Mouse (Mus musculus): Measurements from ENCODE around the gene Timm50. TPM values are rescaled to one million over a fixed set of nuclear protein-coding genes. Genes with fewer than 3 reads are reported as not detected.

Timm50 gene
- polyA plus RNA-seq, 1 experiment from 2014 or later = 189 TPM

DNA sequence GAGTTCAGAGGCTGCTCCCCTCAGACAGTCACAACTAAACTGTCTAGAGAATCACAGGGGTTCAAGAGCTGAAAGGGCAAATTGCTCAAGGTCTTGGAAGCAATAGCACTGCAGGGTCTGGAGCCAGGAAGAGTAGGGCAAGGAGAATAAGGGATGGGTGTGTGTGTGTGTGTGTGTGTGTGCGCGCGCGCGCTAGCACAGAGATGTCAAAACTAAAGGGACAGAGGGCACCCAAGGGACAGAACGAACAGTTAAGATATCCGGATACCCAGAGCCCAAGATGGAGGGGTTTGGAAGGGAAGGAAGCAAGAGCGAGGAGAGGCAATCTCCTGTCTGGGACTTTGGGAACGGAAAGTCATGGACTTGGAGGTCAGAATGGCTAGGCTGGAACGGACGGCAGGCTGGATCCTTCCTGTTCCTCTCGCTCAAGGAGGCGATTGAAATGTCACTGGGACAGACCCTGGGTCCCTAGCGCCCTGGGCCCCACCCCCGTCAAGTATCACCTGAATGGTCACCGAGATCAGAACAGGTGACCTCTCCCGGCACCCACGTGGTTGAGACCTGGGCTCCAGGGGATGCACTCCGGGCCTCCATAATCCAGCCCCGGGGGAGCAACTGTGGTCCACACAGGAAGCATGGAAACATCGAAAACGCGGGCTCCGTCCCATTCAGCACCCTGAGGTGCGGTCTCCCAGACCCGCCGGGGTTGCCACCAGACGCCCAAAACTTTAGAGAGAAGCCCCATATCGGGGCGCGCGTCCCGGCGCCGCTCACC, 534 bp downstream of the Timm50 start:
- Histone ChIP-seq H3K36me3 (peaks cover 66% of the 10 kb centered on the region), H3K27ac (peak overlapping the region; percentile 94), H3K27me3 (ENCODE audit: insufficient read depth, poor library complexity, severe bottlenecking) (no peaks in the 10 kb centered on the region), H3K4me3 (peak overlapping the region; percentile 99), H3K9me3 (no peaks in the 10 kb centered on the region), H3K4me1 (peaks cover 11% of the 10 kb centered on the region)
- 8% methylated on average over 35 of the region's 35 CpGs for WGBS
- no peak for DNase-seq (ENCODE audit: low spot score)

GRCm38 (mm10) chr7:28309737-28310136, 2.1 kb downstream of the Timm50 start:
- Histone ChIP-seq H3K27me3 (ENCODE audit: insufficient read depth, poor library complexity, severe bottlenecking) (no peaks in the 10 kb centered on the region), H3K4me3 (no peak overlapping the region), H3K4me1 (peaks cover 11% of the 10 kb centered on the region), H3K27ac (no peak overlapping the region), H3K9me3 (no peaks in the 10 kb centered on the region), H3K36me3 (peaks cover 66% of the 10 kb centered on the region)
- WGBS = 65% methylated on average over 9 of the region's 9 CpGs
- DNase-seq (ENCODE audit: low spot score) = no peak

- H3K27ac ChIP-seq = no peak overlapping the region
- H3K27me3 ChIP-seq (ENCODE audit: insufficient read depth, poor library complexity, severe bottlenecking) = peaks cover 28% of the 10 kb centered on the region
- peaks cover 61% of the 10 kb centered on the region for H3K36me3 ChIP-seq
- H3K9me3 ChIP-seq = no peaks in the 10 kb centered on the region
- peaks cover 24% of the 10 kb centered on the region for H3K4me1 ChIP-seq
- no peak overlapping the region for H3K4me3 ChIP-seq
- DNase-seq (ENCODE audit: low spot score) = no peak
- 87% methylated on average over 8 of the region's 8 CpGs for WGBS
Observed at GRCm38 (mm10) chr7:28306216-28306615, 5.7 kb downstream of the Timm50 start.

- H3K9me3 ChIP-seq = no peaks in the 10 kb centered on the region
Observed at GRCm38 (mm10) chr7:28305641-28306040, 6.2 kb downstream of the Timm50 start.

GRCm38 (mm10) chr7:28301616-28302433, 10.0 kb downstream of the Timm50 start, which contains the start of gene Dll3:
Gene Dll3 (minus strand): TSS chr7:28302238.
- H3K9me3 ChIP-seq = no peaks in the 10 kb centered on the region
- H3K27me3 ChIP-seq (ENCODE audit: insufficient read depth, poor library complexity, severe bottlenecking) = peaks cover 72% of the 10 kb centered on the region
- H3K4me3 ChIP-seq = peak within 1 kb of the TSS; percentile 51
- H3K4me1 ChIP-seq = peaks cover 21% of the 10 kb centered on the region
- no peak for DNase-seq (ENCODE audit: low spot score)
- peaks cover 25% of the 10 kb centered on the region for H3K36me3 ChIP-seq
- WGBS = 2% methylated on average over 30 of the region's 30 CpGs
- no peak within 1 kb of the TSS for H3K27ac ChIP-seq

More at GRCm38 (mm10) chr7:28305641-28306040, 6.2 kb downstream of the Timm50 start:
- H3K4me1 ChIP-seq = peaks cover 21% of the 10 kb centered on the region
- H3K36me3 ChIP-seq = peaks cover 61% of the 10 kb centered on the region
- H3K4me3 ChIP-seq = no peak overlapping the region
- no peak for DNase-seq (ENCODE audit: low spot score)
- H3K27me3 ChIP-seq (ENCODE audit: insufficient read depth, poor library complexity, severe bottlenecking) = peaks cover 34% of the 10 kb centered on the region
- 93% methylated on average over 10 of the region's 10 CpGs for WGBS
- no peak overlapping the region for H3K27ac ChIP-seq

GRCm38 (mm10) chr7:28298837-28299625, 12.8 kb downstream of the Timm50 start:
- peak overlapping the region; percentile 19; the same call in 1 of the 2 replicates for H3K4me3 ChIP-seq
- 39% methylated on average over 43 of the region's 43 CpGs for WGBS

GRCm38 (mm10) chr7:28294481-28294880, 17.4 kb downstream of the Timm50 start:
- Histone ChIP-seq H3K4me3 (peak overlapping the region; percentile 64), H3K9me3 (no peaks in the 10 kb centered on the region), H3K27me3 (ENCODE audit: insufficient read depth, poor library complexity, severe bottlenecking) (peaks cover 100% of the 10 kb centered on the region), H3K4me1 (peaks cover 28% of the 10 kb centered on the region), H3K27ac (peak overlapping the region; percentile 78), H3K36me3 (no peaks in the 10 kb centered on the region)
- WGBS = 17% methylated on average over 63 of the region's 63 CpGs
- DNase-seq (ENCODE audit: low spot score) = peak; percentile 84

More at GRCm38 (mm10) chr7:28298837-28299625, 12.8 kb downstream of the Timm50 start:
- Histone ChIP-seq H3K4me1 (peaks cover 30% of the 10 kb centered on the region), H3K9me3 (no peaks in the 10 kb centered on the region), H3K27ac (no peak overlapping the region), H3K36me3 (no peaks in the 10 kb centered on the region), H3K27me3 (ENCODE audit: insufficient read depth, poor library complexity, severe bottlenecking) (peaks cover 99% of the 10 kb centered on the region)
- DNase-seq (ENCODE audit: low spot score) = no peak

- DNase-seq (ENCODE audit: low spot score) = peak; percentile 79
- Histone ChIP-seq H3K27me3 (ENCODE audit: insufficient read depth, poor library complexity, severe bottlenecking) (peaks cover 92% of the 10 kb centered on the region), H3K4me1 (peaks cover 23% of the 10 kb centered on the region), H3K27ac (no peak within 1 kb of the TSS), H3K36me3 (no peaks in the 10 kb centered on the region), H3K9me3 (no peaks in the 10 kb centered on the region), H3K4me3 (peak within 1 kb of the TSS; percentile 55)
- under 1% methylated on average over 52 of the region's 52 CpGs for whole genome bisulfite sequencing
Observed at GRCm38 (mm10) chr7:28290638-28291590, 21.0 kb downstream of the Timm50 start, which contains the start of gene Selenov. Gene Selenov (minus strand): TSS chr7:28291186.

GRCm38 (mm10) chr7:28290165-28290564, 21.7 kb downstream of the Timm50 start:
- Histone ChIP-seq H3K27me3 (ENCODE audit: insufficient read depth, poor library complexity, severe bottlenecking) (peaks cover 84% of the 10 kb centered on the region), H3K27ac (no peak overlapping the region), H3K4me1 (peaks cover 23% of the 10 kb centered on the region), H3K4me3 (peak overlapping the region; percentile 55), H3K36me3 (no peaks in the 10 kb centered on the region), H3K9me3 (no peaks in the 10 kb centered on the region)
- under 1% methylated on average over 18 of the region's 18 CpGs for WGBS
- DNase-seq (ENCODE audit: low spot score) = no peak

GRCm38 (mm10) chr7:28280630-28281029, 31.2 kb downstream of the Timm50 start:
- WGBS = 69% methylated on average over 7 of the region's 7 CpGs

GRCm38 (mm10) chr7:28278279-28278652, 33.6 kb downstream of the Timm50 start:
- 85% methylated on average over 7 of the region's 7 CpGs for WGBS
- peak overlapping the region; percentile 93 for H3K27ac ChIP-seq

More at GRCm38 (mm10) chr7:28280630-28281029, 31.2 kb downstream of the Timm50 start:
- Histone ChIP-seq H3K9me3 (no peaks in the 10 kb centered on the region), H3K27ac (no peak overlapping the region), H3K4me3 (no peak overlapping the region), H3K4me1 (peaks cover 6% of the 10 kb centered on the region; the same call in 1 of the 2 replicates), H3K36me3 (no peaks in the 10 kb centered on the region), H3K27me3 (ENCODE audit: insufficient read depth, poor library complexity, severe bottlenecking) (no peaks in the 10 kb centered on the region)
- no peak for DNase-seq (ENCODE audit: low spot score)

More at GRCm38 (mm10) chr7:28278279-28278652, 33.6 kb downstream of the Timm50 start:
- Histone ChIP-seq H3K36me3 (0 out of 2 replicates have a peak, but pooled peaks cover under 1% of the 10 kb centered on the region), H3K4me3 (peak overlapping the region; percentile 72), H3K4me1 (peaks cover 6% of the 10 kb centered on the region; the same call in 1 of the 2 replicates), H3K9me3 (no peaks in the 10 kb centered on the region), H3K27me3 (ENCODE audit: insufficient read depth, poor library complexity, severe bottlenecking) (no peaks in the 10 kb centered on the region)
- DNase-seq (ENCODE audit: low spot score) = no peak
